Mouse (Mus musculus) embryonic fibroblast, embryonic 13.5 days (primary cell): ENCODE measurements around the gene Ppp1r35.

Source experiments
- CTCF ChIP-seq: IDR thresholded peaks from 2 replicates; pipeline ENCODE4 v1.5.1; 2011; ENCODE audit warnings: mild to moderate bottlenecking, control low read depth, low read length, moderate library complexity, borderline replicate concordance; ENCODE audit not compliant: insufficient read depth
- POLR2A ChIP-seq: IDR thresholded peaks from 2 replicates; pipeline ENCODE4 v1.6.1; 2011; ENCODE audit warnings: low read depth, mild to moderate bottlenecking, control low read depth, low read length, moderate library complexity

- TF ChIP-seq CTCF (no peak), POLR2A (no peak)
These were observed 5.4 kb downstream of the Ppp1r35 start for GRCm38 (mm10) chr5:137783901-137784540.
